Mouse (Mus musculus): ENCODE data around the gene Cdk19. TPM values are rescaled to one million over a fixed set of nuclear protein-coding genes. Genes with fewer than 3 reads are reported as not detected.

Gene Cdk19
- polyA plus RNA-seq, 1 experiment from 2014 or later: 11.3 TPM

- H3K9ac ChIP-seq (replicated peaks; ENCODE audit: low read length): no peak overlapping the region
- DNase-seq (ENCODE audit: low spot score): no peak
- 89% methylated on average over 1 of the region's 1 CpGs for WGBS
- no peaks in the 10 kb centered on the region for H3K9me3 ChIP-seq (replicated peaks; ENCODE audit: control insufficient read depth, low read length)
- H3K27ac ChIP-seq (replicated peaks; ENCODE audit: low read depth, low read length): no peak overlapping the region
- no peak overlapping the region for H3K4me3 ChIP-seq (ENCODE audit: low read depth, low read length)
- H3K4me1 ChIP-seq (ENCODE audit: control insufficient read depth, insufficient read depth, low read length): no peaks in the 10 kb centered on the region
- H3K27me3 ChIP-seq (ENCODE audit: control insufficient read depth, insufficient read depth, low read length): no peaks in the 10 kb centered on the region
- H3K4me2 ChIP-seq (ENCODE audit: low read depth, low read length): no peak overlapping the region
- no peaks in the 10 kb centered on the region for H3K36me3 ChIP-seq (replicated peaks; ENCODE audit: control insufficient read depth, insufficient read depth, low read depth, low read length)
- no peak for ATAC-seq (replicated peaks; ENCODE audit: insufficient number of reproducible peaks, low FRiP score, low TSS enrichment, low read depth)
Measured at GRCm38 (mm10) chr10:40467912-40468254, 128.5 kb downstream of the Cdk19 start.

- Histone ChIP-seq H3K36me3 (replicated peaks; ENCODE audit: control insufficient read depth, insufficient read depth, low read depth, low read length) (no peaks in the 10 kb centered on the region), H3K27ac (replicated peaks; ENCODE audit: low read depth, low read length) (no peak overlapping the region), H3K4me2 (ENCODE audit: low read depth, low read length) (no peak overlapping the region), H3K9me3 (replicated peaks; ENCODE audit: control insufficient read depth, low read length) (no peaks in the 10 kb centered on the region), H3K9ac (replicated peaks; ENCODE audit: low read length) (no peak overlapping the region), H3K4me3 (ENCODE audit: low read depth, low read length) (no peak overlapping the region), H3K4me1 (ENCODE audit: control insufficient read depth, insufficient read depth, low read length) (no peaks in the 10 kb centered on the region), H3K27me3 (ENCODE audit: control insufficient read depth, insufficient read depth, low read length) (no peaks in the 10 kb centered on the region)
- WGBS: 87% methylated on average over 2 of the region's 2 CpGs
- DNase-seq (ENCODE audit: low spot score) (no peak), ATAC-seq (replicated peaks; ENCODE audit: insufficient number of reproducible peaks, low FRiP score, low TSS enrichment, low read depth) (no peak)
Measured at GRCm38 (mm10) chr10:40469145-40469544, 129.8 kb downstream of the Cdk19 start.

- H3K27me3 ChIP-seq (ENCODE audit: control insufficient read depth, insufficient read depth, low read length): no peaks in the 10 kb centered on the region
- H3K36me3 ChIP-seq (replicated peaks; ENCODE audit: control insufficient read depth, insufficient read depth, low read depth, low read length): no peaks in the 10 kb centered on the region; the same call in 1 of the 2 replicates
- H3K27ac ChIP-seq (replicated peaks; ENCODE audit: low read depth, low read length): no peak overlapping the region
- no peaks in the 10 kb centered on the region for H3K4me1 ChIP-seq (ENCODE audit: control insufficient read depth, insufficient read depth, low read length)
- H3K9ac ChIP-seq (replicated peaks; ENCODE audit: low read length): no peak overlapping the region
- no peak overlapping the region for H3K4me2 ChIP-seq (ENCODE audit: low read depth, low read length)
- no peaks in the 10 kb centered on the region for H3K9me3 ChIP-seq (replicated peaks; ENCODE audit: control insufficient read depth, low read length)
- ATAC-seq (replicated peaks; ENCODE audit: insufficient number of reproducible peaks, low FRiP score, low TSS enrichment, low read depth): no peak
- 88% methylated on average over 5 of the region's 5 CpGs for WGBS
- H3K4me3 ChIP-seq (ENCODE audit: low read depth, low read length): no peak overlapping the region
- DNase-seq (ENCODE audit: low spot score): no peak
Measured at GRCm38 (mm10) chr10:40476535-40477285, 137.3 kb downstream of the Cdk19 start.

- 93% methylated on average over 18 of the region's 18 CpGs for WGBS
- Histone ChIP-seq H3K4me2 (ENCODE audit: low read depth, low read length) (no peak overlapping the region), H3K27ac (replicated peaks; ENCODE audit: low read depth, low read length) (no peak overlapping the region), H3K9me3 (replicated peaks; ENCODE audit: control insufficient read depth, low read length) (no peaks in the 10 kb centered on the region), H3K4me3 (ENCODE audit: low read depth, low read length) (no peak overlapping the region), H3K36me3 (replicated peaks; ENCODE audit: control insufficient read depth, insufficient read depth, low read depth, low read length) (no peaks in the 10 kb centered on the region; the same call in 1 of the 2 replicates), H3K9ac (replicated peaks; ENCODE audit: low read length) (no peak overlapping the region), H3K4me1 (ENCODE audit: control insufficient read depth, insufficient read depth, low read length) (no peaks in the 10 kb centered on the region), H3K27me3 (ENCODE audit: control insufficient read depth, insufficient read depth, low read length) (no peaks in the 10 kb centered on the region)
- DNase-seq (ENCODE audit: low spot score) (no peak), ATAC-seq (replicated peaks; ENCODE audit: insufficient number of reproducible peaks, low FRiP score, low TSS enrichment, low read depth) (no peak)
Measured at GRCm38 (mm10) chr10:40477426-40478075, 138.2 kb downstream of the Cdk19 start.

GRCm38 (mm10) chr10:40478626-40479025, 139.3 kb downstream of the Cdk19 start:
- Histone ChIP-seq H3K4me2 (ENCODE audit: low read depth, low read length) (no peak overlapping the region), H3K36me3 (replicated peaks; ENCODE audit: control insufficient read depth, insufficient read depth, low read depth, low read length) (no peaks in the 10 kb centered on the region; the same call in 1 of the 2 replicates), H3K9me3 (replicated peaks; ENCODE audit: control insufficient read depth, low read length) (no peaks in the 10 kb centered on the region), H3K27ac (replicated peaks; ENCODE audit: low read depth, low read length) (no peak overlapping the region), H3K4me1 (ENCODE audit: control insufficient read depth, insufficient read depth, low read length) (no peaks in the 10 kb centered on the region), H3K27me3 (ENCODE audit: control insufficient read depth, insufficient read depth, low read length) (no peaks in the 10 kb centered on the region), H3K9ac (replicated peaks; ENCODE audit: low read length) (no peak overlapping the region), H3K4me3 (ENCODE audit: low read depth, low read length) (no peak overlapping the region)
- WGBS: 96% methylated on average over 3 of the region's 3 CpGs
- no peak for ATAC-seq (replicated peaks; ENCODE audit: insufficient number of reproducible peaks, low FRiP score, low TSS enrichment, low read depth)
- DNase-seq (ENCODE audit: low spot score): no peak

- H3K27ac ChIP-seq (replicated peaks; ENCODE audit: low read depth, low read length): no peak overlapping the region
- H3K4me3 ChIP-seq (ENCODE audit: low read depth, low read length): no peak overlapping the region
- no peaks in the 10 kb centered on the region for H3K4me1 ChIP-seq (ENCODE audit: control insufficient read depth, insufficient read depth, low read length)
- DNase-seq (ENCODE audit: low spot score) (no peak), ATAC-seq (replicated peaks; ENCODE audit: insufficient number of reproducible peaks, low FRiP score, low TSS enrichment, low read depth) (no peak)
- WGBS: 86% methylated on average over 1 of the region's 1 CpGs
- H3K9me3 ChIP-seq (replicated peaks; ENCODE audit: control insufficient read depth, low read length): no peaks in the 10 kb centered on the region
- H3K9ac ChIP-seq (replicated peaks; ENCODE audit: low read length): no peak overlapping the region
- no peaks in the 10 kb centered on the region; the same call in 1 of the 2 replicates for H3K36me3 ChIP-seq (replicated peaks; ENCODE audit: control insufficient read depth, insufficient read depth, low read depth, low read length)
- H3K27me3 ChIP-seq (ENCODE audit: control insufficient read depth, insufficient read depth, low read length): no peaks in the 10 kb centered on the region
- H3K4me2 ChIP-seq (ENCODE audit: low read depth, low read length): no peak overlapping the region
Measured at GRCm38 (mm10) chr10:40479216-40479615, 139.9 kb downstream of the Cdk19 start.

GRCm38 (mm10) chr10:40479621-40480193, 140.3 kb downstream of the Cdk19 start:
- H3K4me2 ChIP-seq (ENCODE audit: low read depth, low read length): no peak overlapping the region
- no peak for DNase-seq (ENCODE audit: low spot score)
- ATAC-seq (replicated peaks; ENCODE audit: insufficient number of reproducible peaks, low FRiP score, low TSS enrichment, low read depth): no peak
- H3K27me3 ChIP-seq (ENCODE audit: control insufficient read depth, insufficient read depth, low read length): no peaks in the 10 kb centered on the region
- H3K9ac ChIP-seq (replicated peaks; ENCODE audit: low read length): no peak overlapping the region
- H3K9me3 ChIP-seq (replicated peaks; ENCODE audit: control insufficient read depth, low read length): no peaks in the 10 kb centered on the region
- WGBS: 71% methylated on average over 8 of the region's 8 CpGs
- H3K4me1 ChIP-seq (ENCODE audit: control insufficient read depth, insufficient read depth, low read length): no peaks in the 10 kb centered on the region
- H3K27ac ChIP-seq (replicated peaks; ENCODE audit: low read depth, low read length): no peak overlapping the region
- H3K36me3 ChIP-seq (replicated peaks; ENCODE audit: control insufficient read depth, insufficient read depth, low read depth, low read length): no peaks in the 10 kb centered on the region; the same call in 1 of the 2 replicates
- no peak overlapping the region for H3K4me3 ChIP-seq (ENCODE audit: low read depth, low read length)

- Histone ChIP-seq H3K4me3 (ENCODE audit: low read depth, low read length) (no peak overlapping the region), H3K4me2 (ENCODE audit: low read depth, low read length) (no peak overlapping the region), H3K9ac (replicated peaks; ENCODE audit: low read length) (no peak overlapping the region), H3K4me1 (ENCODE audit: control insufficient read depth, insufficient read depth, low read length) (no peaks in the 10 kb centered on the region), H3K27me3 (ENCODE audit: control insufficient read depth, insufficient read depth, low read length) (no peaks in the 10 kb centered on the region), H3K36me3 (replicated peaks; ENCODE audit: control insufficient read depth, insufficient read depth, low read depth, low read length) (no peaks in the 10 kb centered on the region; the same call in 1 of the 2 replicates), H3K27ac (replicated peaks; ENCODE audit: low read depth, low read length) (no peak overlapping the region), H3K9me3 (replicated peaks; ENCODE audit: control insufficient read depth, low read length) (no peaks in the 10 kb centered on the region)
- WGBS: 92% methylated on average over 3 of the region's 3 CpGs
- ATAC-seq (replicated peaks; ENCODE audit: insufficient number of reproducible peaks, low FRiP score, low TSS enrichment, low read depth) (no peak), DNase-seq (ENCODE audit: low spot score) (no peak)
Measured at GRCm38 (mm10) chr10:40481534-40481933, 142.2 kb downstream of the Cdk19 start.

Data from embryonic facial prominence, embryonic 11.5 days (tissue).